9 mouse cellular contexts compared by ENCODE assay signal in genomic region chr5:124954404-124955305, GRCm38 (mm10). TPM values are rescaled to one million over a fixed set of nuclear protein-coding genes. Genes with fewer than 3 reads are reported as not detected.
A peak's percentile ranks its signal among the peaks of the same experiment; 100 is the strongest.
DNase-seq lines count a peak whose midpoint lies in the region; ATAC-seq and TF ChIP-seq lines count a peak whose summit lies in the region.
"Had no signal": no experiment of that assay in that cellular context is flagged by ENCODE, and none has a peak within 500 bp of the region (broad histone marks: within the 10 kb centered on the region; RNA-seq: fewer than 3 reads in every experiment).

No protein-coding gene starts in this region.

- TF ChIP-seq POLR2A in brain, embryonic 14.5 days (IDR thresholded peaks at IDR 0.05; ENCODE audit: borderline replicate concordance, extremely low read depth, insufficient read depth, insufficient read length, poor library complexity, severe bottlenecking): no peak

- peak; percentile 61 to 64 for DNase-seq in layer of hippocampus, postnatal 10 days (ENCODE audit: low spot score in 2 of 2)
- DNase-seq in layer of hippocampus, adult 18-20 months (ENCODE audit: low spot score in 2 of 2): no peak
- DNase-seq in brain, embryonic 14.5 days (ENCODE audit: low read depth): peak; percentile 44
- peak; percentile 90 for DNase-seq in naive thymus-derived CD4-positive, alpha-beta T cell, adult 2 months (ENCODE audit: low read depth)
- DNase-seq in frontal cortex, postnatal 14 days (ENCODE audit: low spot score in 2 of 2): no peak
- no peak for DNase-seq in spleen, postnatal 4 days (ENCODE audit: low spot score in 2 of 2)
- DNase-seq: liver, embryonic 13.5 days had no signal

- no peak for TF ChIP-seq CTCF in brain, embryonic 14.5 days (IDR thresholded peaks at IDR 0.05; ENCODE audit: borderline replicate concordance, extremely low read depth, insufficient read depth, insufficient read length)

- peak; percentile 67 to 70 for ATAC-seq in hematopoietic stem cell, adult 5-6 weeks (replicated peaks in 1 of 2; ENCODE audit: insufficient read depth in 1 of 2, low FRiP score in 2 of 2, low TSS enrichment in 1 of 2, low read depth in 1 of 2, poor library complexity in 2 of 2, severe bottlenecking in 2 of 2)
- no peak for ATAC-seq in frontal cortex, adult (ENCODE audit: low TSS enrichment)

RNA-seq across cellular contexts. Expression of gene Rflna, which starts 48.4 kb away (rescaled TPM):
- total RNA-seq in layer of hippocampus, postnatal 10 days (2021): 1 to 10 TPM; 1.5 to 1.7 TPM
- under 1 TPM; 0.37 to 0.38 TPM for total RNA-seq in layer of hippocampus, adult 18-20 months (2021)
- polyA plus RNA-seq in brain, embryonic 14.5 days (2012; rRNA removed): 7.7 and 8.4 TPM in 2 replicates
- not detected in 2 replicates for total RNA-seq in hematopoietic stem cell, adult 5-6 weeks (2017)

Comparison
In these comparisons a context has a peak if more than half of its experiments do, and no peak if none do; other contexts are left out.
1. DNase-seq: peak in layer of hippocampus, postnatal 10 days (2 of 2), brain, embryonic 14.5 days (single experiment) and naive thymus-derived CD4-positive, alpha-beta T cell, adult 2 months (single experiment); none in layer of hippocampus, adult 18-20 months (0 of 2), frontal cortex, postnatal 14 days (0 of 2) and spleen, postnatal 4 days (0 of 2).